Mouse (Mus musculus) Muller cell, postnatal 12 days (primary cell): ENCODE results near the gene Snip1.

Experiments
- DNase-seq: peaks from one replicate; pipeline ENCODE4 v3.0.0-alpha.2; 2015; ENCODE audit errors: inconsistent ontology term

Snip1 gene

DNA sequence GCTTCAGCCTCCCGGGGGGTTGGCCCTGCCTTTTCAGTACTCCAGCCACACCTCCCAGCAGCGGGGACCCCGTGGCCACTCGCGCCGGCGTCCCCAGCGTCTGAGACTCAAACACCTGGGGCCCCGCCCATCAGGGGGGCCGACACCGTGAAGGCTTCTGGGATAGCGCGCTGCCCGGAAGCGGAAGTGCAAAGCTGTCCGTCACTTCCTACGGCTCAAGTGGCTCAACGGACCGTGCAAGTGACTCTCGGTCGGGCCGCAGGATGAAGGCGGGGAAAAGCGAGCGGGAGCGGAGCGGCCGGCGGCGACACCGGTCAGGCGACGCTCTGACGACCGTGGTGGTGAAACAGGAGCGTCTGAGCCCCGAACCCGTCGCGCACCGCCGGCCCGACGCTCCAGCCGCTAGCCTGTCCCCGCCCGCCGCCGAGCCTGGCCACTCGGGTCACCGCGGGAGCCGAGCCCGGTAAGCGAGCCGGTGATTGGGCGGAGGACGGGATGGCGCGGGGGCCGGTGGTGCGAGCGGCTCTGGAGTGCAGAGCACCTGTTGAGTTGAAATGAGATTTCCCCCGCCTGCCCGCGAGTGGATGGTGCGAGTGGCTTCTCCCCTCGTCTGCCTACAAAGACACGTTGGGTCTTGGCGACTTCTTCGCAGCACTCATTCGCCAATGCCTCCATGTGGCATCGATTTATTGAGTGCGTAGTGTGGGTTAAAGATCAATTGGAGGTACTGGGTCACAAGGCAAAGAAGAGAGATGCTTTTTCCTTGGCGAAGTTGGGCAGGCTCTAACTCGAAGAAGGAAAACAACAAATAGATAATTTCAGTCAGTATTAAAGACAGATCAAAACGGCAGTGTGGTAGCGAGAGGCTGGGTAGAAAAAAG, at the start of gene Snip1:
Gene Snip1, plus strand, starts transcription at position 183 of the 881 bp plus-strand sequence.
- peak; percentile 95 for DNase-seq

DNA sequence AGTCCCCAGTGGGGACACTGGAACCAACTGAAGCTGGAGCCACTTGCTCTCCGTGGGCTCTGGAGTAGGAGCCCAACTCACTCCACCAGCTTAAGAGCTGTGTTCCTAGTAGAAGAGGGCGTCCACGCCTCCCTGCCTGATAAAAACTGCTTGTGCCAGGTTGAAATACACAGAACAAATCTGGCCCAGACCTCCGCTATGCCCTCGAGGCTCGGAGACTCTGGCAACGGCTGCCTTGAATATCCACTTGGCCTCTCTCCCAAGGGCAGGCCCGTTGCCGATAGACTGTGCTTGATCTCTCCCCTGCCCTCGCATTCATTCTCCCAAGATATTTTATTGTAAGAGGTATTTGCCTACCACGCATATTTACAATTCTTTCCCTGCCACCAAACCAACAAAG, 49.0 kb upstream of the Snip1 start:
- no peak for DNase-seq

DNA sequence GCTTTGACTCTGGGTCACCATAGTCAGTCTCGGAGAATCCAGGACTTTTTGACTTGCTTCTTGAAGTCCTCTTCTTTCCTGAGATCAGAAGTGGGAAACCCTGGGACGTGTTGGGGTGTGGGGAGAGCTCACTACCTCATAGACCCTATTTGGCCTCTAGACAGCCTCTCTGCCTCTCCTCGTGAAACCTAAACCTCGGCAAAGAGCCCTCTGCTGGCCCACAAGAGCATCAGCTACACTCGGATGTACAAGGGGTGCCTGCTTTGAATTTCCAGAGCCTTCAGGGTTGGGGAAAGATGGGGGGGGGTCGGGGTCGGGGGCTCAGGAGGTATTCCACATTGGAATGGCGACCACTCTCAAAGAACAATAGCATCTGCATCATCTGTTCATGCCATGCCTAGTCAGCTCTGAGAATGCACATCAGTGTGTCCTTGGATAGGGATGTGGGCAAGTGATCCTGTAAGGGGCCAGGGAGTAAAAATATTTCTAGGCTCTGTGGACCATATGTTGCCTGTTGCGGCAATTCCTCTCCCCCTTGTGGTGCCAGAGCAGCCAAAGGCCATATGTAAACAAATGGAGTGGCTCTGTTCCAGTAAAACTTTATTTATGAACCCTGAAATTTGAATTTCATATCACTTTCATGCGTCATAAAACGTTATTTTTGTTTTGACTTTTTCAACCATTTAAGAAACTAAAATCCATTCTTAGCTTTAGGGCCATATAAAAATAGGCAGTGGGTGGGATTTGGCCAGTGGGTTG, 45.5 kb upstream of the Snip1 start:
- DNase-seq: no peak

- DNase-seq: peak; percentile 93
These were observed 36.4 kb upstream of the Snip1 start for GRCm38 (mm10) chr4:125029891-125030614.

DNA sequence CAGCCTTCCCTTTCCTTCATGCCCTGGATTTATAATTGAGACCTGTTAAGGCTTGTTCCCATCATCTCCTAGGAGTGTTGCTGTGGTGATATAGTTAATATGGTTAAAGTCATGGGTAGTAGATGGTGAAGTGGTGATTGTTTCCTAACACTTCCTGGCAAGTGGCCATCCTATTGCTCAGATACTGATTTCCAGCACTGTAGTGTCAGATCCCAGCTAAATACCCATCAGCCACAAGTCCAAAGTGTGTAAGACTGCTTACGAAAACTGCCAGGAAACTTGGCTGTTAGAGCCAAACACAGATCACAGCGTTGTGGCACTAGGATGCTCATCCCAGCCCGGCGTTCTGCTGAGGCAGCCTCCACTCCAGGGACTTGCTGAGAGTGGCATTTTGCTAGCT, 32.1 kb upstream of the Snip1 start:
- DNase-seq: no peak

GRCm38 (mm10) chr4:125044454-125044853, 22.0 kb upstream of the Snip1 start:
- DNase-seq: no peak

DNA sequence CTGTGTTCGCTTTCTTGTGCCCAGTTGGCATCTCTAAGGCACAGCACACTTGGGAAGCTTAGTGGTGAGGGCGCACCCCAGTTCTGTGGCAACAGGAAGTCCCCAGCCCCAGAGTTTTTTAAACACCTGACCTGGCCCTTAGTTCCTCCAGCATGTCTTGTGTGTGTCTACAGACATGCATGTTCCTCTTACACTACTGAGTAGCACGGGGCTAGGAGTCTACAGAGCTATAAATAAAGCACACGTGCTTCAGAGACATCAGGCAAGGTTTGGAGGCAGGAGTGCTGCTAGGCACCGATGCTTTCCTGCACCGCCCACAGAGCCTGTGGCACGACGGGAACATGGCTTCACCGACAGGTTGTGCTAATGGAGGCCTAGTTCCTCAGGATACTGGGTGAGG, 11.1 kb upstream of the Snip1 start:
- DNase-seq: no peak

- no peak for DNase-seq
These were observed 10.0 kb upstream of the Snip1 start for GRCm38 (mm10) chr4:125056476-125056875.

DNA sequence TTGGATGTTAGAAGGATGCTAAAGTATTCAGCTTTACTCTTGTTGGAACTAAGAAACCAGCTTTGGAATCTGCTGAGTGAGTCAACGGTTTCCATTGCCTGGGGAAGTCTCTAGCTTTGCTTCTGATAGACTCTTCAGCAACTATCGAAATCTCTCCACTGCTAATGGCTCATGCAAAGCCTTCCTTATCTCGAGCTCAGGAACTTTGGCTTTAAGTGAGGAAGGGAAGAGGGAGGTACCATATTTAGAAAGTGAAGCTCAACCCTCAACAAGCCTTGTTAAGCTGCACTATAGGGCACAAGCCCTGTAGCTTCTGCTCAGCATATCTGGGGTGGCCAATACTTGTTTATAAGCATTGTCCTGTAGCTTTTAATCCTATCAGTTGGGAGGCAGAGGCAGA, 9.2 kb upstream of the Snip1 start:
- no peak for DNase-seq

- DNase-seq: no peak
These were observed 8.4 kb upstream of the Snip1 start for GRCm38 (mm10) chr4:125058033-125058432.

DNA sequence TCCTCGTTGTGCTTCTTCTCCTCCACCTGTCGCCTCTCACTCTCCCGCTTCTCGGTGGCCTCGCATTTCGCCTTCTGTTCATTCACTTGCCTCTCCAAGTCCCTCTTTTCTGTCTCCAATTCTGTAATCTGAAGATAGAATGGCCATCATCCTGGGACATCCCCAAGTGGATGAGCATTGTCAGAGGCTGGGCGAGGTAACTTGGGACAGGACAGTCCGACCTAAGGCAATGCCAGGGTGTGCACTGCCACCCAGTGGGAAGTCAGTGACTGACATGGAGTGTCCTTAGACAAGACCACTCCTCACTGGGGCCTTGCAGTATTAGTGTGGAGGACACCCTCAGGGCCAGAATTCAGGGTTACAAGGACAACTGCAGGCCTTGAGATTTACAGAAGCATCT, 7.4 kb upstream of the Snip1 start:
- peak; percentile 74 for DNase-seq

DNA sequence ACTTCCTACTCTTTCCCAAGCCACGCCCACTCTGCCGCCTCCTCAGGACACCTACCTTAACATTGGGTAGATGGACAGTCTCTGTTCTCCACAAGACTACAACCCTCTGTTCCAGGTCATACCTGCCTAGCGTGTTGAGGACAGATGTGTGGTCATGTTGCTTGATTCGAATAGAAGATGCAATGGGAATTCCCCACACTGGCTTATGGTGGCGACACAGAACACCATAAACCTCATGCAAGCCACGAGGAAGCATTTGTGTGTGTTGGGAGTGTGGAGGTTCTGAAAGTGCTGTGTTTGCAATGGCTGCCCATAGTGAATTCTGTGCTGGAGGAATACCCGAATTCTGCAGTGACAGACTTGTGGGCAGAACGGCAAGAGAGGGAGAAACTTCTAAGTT, 2.6 kb upstream of the Snip1 start:
- DNase-seq: no peak

DNA sequence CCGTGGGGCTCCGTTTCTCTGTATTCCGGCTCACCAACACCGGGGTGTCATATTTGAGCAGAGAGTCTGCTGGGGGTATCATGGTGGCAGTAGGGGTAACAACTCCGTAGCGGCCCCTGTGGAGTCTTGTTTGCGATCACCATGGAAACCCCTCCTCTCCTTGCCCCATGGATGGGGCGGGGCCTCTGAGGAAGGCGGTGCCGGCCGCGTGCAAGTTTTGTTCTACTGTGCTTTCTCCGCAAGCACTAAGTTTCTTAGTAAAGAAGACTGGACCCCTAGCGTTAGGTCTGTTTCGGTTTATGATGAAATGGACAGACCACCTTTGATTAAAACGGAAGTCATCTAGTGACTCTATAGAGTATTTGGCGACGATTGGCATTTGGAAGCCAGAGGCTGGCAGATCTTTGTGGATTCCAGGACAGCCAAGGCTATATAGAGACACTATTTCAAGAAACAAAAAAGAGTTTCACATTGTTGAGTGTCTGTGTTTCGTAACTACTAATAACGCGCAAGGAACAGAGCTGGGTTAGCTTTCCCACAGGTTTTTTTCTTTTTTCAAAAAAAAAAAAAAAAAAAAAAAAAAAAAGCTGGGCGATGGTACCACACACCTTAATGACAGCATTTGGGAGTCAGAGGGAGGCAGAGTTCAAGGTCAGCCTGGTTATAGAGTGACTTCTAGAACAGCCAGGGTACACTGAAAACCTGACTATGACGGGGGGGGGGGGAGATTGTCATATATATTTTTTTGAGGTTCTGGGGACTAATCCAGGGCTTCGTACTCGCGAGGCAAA, 760 bp upstream of the Snip1 start, which contains the start of gene Dnali1:
Gene Dnali1, minus strand, starts transcription at position 187 of the 791 bp plus-strand sequence.
- peak; percentile 69 for DNase-seq

DNA sequence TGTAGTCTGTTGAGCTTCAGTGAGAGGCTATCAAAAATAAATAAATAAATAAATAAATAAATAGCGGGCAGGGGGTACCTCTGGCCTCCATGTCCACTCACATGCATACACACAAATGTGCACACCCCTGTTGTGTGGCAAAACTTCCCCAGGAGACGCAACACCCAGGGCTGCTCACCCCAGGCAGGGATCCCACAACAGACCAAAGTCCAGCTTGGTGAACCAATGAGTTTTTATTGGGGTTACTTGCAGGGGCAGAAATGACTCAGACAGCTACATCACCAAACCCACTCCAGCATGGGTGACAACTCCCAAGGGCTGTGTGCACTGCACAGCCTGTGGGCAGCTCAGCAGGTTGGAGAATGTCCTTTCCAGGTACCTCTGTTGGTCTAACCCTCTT, 11.2 kb downstream of the Snip1 start:
- no peak for DNase-seq

DNA sequence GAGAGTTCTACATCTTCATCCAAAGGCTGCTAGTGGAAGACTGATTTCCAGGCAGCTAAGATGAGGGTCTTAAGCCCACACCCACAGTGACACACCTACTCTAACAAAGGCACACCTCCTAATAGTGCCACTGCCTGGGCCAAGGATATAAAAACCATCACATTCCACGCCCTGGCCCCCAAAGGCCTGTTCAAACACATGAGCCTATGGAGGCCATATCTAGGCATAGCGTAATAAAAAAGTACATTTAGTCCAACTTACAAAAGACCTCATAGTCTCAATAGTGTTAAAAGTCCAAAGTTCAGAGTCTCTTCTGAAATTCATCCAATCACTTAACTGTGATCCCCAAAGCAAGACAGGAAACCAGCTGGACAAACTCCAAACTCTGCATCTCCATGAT, 12.2 kb downstream of the Snip1 start:
- DNase-seq: no peak

- peak; percentile 91 for DNase-seq
These were observed 18.2 kb downstream of the Snip1 start, which contains the start of gene Meaf6 for GRCm38 (mm10) chr4:125084403-125085345. Gene Meaf6 (plus strand): TSS chr4:125085134.

DNA sequence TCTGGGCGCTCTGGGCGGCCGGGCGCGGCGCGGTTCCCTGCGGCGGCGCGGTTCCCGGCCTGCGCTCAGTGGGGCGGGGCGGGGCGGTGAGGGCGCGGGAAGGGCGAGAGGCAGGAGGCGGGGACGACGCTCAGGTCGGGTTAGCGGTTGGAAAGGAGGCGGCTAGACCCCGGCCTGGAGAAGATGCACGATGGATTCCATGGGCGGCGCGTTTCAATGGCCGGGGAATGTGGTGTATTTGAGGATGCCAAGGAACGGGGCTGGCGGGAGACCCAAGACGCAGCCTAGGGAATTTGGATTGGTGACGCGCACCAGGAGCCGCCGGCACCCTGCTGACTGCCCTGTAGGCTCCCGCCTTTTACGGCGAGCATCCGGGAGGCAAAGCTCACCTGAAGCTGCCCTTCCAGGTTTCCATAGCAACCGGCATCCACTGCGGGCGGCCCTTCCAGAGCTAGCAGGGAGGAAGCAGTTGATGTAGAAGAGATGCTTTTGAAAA, 18.9 kb downstream of the Snip1 start:
- peak; percentile 90 for DNase-seq

GRCm38 (mm10) chr4:125093031-125093430, 26.6 kb downstream of the Snip1 start:
- DNase-seq: no peak

GRCm38 (mm10) chr4:125096066-125096465, 29.6 kb downstream of the Snip1 start:
- DNase-seq: peak; percentile 19

- no peak for DNase-seq
These were observed 30.9 kb downstream of the Snip1 start for GRCm38 (mm10) chr4:125097412-125097811.
